Mouse (Mus musculus): Measurements from ENCODE around the gene Stk32c.

Stk32c gene

DNA sequence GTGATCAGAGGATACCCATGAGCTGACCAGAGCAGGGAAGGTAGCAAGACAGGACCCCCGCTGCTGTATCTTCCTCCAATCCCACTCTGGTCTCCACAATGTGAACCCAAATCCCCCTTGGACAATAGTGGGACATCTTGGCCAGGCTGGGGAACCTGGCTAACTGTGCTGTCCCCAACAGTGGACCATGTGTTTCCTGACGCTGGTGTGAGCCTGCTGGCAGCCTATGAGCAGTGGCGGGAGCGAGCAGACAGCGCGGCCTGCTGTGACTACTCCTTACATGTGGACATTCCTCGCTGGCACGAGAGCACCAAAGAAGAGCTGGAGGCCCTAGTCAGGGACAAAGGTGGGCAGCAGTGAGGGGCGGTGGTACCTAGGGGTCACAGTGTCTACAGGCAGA, 121.4 kb downstream of the Stk32c start:
- DNase-seq = no peak

DNA sequence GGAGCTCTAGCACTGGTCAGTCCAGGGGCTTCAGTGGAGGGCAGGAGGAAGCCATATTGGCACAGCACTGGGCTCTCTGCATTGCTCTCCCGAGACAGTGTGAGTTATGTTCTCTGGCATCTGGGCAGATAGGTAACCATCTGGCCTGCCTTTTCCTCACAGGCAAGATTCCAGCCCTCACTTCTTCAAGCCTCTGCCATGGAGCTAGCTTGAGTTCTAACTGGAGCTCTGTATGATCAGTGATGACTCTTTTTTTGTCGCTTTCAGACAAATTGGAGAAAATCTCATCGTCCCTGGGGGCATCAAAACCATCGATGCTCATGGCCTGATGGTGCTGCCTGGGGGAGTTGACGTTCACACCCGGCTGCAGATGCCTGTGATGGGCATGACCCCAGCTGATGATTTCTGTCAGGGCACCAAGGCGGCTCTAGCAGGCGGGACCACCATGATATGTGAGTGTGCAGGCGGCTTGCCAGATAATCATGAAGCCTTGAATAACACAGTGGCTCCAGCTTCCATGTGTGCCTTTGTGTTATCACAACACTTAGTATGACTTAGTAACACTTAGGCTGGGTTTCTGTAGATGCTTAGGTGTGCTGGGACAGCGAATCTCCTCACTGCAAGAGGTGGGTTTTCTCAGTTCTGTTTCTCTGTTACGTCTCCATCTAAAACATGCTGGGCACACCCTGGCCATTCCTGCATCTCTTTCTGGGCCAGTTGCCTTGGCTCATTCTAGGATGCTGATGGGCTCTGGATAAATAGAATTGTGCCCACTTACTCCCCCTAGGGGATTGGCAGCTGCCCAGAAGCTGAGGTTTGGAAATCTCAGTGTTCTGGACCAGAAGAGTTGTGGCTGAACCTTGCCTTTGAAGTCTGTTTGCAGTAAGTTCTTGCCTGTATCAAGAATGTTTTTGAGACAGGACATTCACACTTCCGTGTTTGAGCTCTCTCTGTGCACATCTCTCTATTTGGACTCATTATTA, 122.9 kb downstream of the Stk32c start:
- DNase-seq = no peak

DNA sequence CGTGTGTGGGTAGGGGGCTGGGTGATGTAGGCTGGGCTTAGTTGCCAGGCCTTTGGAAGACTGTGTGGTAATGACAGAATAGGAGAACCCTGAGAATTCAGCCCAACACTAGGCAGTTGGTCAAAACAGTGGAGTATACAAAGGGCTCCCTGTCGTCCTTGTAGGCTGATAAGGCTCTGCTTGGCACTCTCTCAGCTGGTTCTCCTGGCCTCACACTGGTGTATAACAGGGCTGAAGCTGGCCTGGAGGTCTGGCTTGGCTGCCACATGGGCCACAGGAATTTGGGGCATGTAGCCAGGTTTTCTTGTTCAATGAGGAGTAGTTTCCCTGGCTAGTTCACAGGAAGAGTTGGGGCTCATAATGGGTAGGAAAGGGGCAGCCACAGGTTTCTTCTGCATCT, 125.3 kb downstream of the Stk32c start:
- DNase-seq = no peak

DNA sequence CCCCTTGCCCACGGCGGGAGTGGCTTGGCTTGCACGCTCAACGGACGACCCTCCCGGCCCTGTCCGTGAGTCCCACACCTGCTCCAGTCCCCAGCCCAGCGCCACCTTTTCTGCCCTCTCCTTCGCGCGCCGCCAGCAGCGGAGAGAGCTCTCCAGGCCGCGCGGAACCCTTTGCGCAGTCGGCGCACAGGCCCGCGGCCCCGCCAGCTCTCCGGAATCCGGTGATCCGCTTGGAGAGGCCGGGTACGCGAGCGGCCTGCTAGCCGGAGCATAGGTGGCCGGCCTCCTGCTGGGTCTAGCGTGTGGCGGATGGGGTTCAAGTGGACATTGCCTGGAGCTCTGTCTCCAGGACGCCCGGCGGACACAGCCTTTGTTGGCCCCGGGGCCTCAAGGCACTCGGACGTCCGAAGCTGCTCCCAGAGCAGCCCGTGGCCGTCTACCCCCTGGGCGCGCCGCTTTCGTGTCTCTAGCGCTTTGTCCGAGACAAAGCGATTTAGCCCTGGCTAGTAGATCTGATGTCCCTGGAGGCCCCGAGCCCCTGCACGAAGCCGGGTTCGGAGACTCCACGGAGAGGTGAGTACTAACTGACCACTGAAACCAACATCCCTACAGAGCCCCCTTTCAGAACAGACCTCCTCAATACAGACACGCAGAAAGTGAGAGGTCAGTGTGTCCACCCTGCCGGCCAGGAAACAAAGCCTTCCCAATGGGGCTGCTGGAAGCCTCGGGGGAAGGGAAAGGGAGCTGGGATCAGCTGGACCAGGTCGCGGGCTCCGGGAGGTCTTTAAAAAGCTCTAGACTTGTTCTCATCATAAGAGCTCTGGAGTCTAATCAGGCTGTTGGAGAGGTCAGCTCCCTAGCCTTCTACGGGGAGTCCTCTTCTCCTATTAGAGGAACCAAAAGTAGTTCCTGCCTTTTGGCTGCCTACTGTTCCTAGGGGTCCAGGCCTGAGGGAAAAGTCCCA, 126.6 kb downstream of the Stk32c start:
- no peak for DNase-seq

DNA sequence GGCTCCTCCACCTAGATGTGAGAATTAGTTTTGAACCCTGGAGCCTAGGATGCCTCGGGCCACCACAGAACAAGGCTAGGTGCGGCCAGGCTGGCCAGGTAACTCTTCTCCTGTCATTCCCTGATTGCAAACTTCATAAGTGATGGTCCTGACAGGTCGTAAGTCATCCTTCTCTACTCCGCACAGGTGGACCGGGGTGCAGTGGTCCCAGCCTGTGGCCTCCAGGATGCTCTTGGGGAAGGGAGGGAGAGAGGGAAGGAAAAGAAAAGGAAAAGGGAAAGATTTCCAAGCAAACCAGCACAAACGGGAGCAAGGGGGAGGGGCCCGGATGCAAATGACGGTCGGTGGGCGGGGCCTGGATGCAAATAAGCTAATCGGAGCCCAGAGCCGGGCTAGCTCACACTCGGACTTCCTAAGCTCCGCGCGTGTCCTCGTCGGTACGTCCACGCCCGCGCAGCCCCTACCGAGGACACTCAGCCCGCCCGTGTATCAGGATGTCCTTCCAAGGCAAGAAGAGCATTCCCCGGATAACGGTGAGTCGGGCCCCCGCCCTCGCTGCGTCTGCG, 127.4 kb downstream of the Stk32c start, which contains the start of gene Dpysl4:
Gene Dpysl4, plus strand, starts transcription at position 373 of the 566 bp plus-strand sequence.
- peak; percentile 47 for DNase-seq

DNA sequence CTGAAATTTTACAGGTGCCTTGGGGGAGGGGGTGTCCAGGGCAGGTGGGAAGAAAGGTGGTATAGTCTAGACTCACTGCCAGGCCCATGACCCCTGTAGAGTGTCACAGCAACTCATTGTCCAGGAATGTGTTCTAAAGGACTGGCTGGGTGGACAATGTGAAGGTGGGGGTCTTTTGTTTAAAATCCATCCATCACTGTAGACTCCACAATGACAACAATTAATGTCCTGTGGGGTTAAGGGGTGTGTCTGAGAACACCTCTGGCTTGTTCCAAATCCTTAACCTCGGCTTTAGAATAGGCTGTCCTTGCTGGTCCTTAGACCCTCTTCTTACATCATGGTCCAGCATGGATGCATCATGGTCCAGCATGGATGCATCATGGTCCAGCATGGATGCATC, 128.8 kb downstream of the Stk32c start:
- DNase-seq = no peak

DNA sequence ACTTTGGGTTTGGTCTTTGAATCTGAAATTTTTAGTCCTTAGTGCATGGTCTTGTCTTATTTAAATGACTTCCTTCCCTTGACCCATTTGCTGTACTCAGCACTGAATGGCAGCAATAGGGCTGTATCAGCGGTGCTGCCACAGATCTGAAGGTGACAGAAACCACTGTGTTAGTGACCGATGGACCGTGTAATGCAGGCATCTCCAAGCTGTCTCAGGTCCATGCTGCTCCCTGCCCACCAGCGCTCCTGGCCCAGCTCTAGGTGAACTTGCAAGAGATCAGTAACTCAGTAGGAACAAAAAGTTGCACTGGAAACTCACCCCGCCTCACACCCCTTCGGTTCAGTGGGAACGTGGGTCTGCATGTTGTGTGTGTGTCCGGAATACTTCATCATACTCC, 130.8 kb downstream of the Stk32c start:
- DNase-seq = no peak

DNA sequence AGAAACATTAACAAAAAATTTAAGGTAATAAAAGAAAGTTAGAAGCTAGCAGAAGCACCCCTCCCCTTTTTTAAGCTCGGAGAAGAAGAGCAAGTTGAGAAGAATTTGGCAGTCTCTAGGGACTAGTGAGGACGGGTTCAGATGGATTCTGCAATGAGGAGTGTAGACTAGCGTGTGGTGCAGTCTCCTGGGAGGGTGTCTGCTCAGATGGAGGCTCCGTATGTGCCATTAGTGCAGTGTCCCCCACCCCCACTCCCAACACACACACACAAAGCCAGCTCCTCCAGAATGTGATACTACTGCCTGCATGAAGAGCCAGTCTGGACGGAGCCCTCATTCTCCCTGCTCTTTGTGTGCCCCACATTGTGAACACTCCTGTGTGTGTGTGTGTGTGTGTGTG, 131.9 kb downstream of the Stk32c start:
- DNase-seq = no peak

DNA sequence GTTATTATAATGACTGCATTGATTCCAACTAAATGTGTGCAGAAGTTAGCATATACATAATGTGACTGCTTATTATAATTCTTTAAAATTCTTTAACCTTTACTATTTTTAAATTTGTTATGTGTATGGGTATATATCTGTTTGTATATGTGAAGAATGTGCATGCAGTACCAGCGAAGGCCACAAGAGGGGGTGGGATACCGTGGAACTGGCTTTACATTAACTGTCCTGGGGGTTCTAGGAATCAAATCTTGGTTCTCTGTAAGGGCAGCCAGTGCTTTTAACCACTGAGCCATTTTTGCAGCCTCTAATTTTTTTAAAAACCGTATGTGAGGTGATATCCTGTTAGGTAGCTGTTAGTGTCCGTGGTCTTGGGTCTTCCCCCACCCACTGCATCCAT, 132.4 kb downstream of the Stk32c start:
- no peak for DNase-seq

DNA sequence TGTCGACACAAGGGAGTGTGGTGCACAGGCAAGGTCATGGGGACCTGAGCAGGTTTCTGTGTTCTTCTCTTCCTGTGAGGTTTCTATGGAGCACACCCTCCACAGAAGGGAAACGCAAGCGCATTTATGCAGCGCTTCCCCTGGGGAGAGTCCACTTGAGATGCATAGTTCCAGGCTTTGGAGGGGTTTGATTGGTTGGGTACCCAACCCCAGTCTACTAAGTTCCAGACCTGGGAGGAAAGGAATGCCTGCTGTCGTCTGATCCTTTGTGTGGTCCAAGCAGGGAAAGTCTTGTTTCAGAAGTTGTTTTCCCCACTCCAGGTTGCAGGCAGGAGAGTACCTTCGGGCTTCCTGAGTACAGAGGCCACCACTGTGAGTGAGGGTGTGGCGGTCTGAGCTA, 134.0 kb downstream of the Stk32c start:
- no peak for DNase-seq

DNA sequence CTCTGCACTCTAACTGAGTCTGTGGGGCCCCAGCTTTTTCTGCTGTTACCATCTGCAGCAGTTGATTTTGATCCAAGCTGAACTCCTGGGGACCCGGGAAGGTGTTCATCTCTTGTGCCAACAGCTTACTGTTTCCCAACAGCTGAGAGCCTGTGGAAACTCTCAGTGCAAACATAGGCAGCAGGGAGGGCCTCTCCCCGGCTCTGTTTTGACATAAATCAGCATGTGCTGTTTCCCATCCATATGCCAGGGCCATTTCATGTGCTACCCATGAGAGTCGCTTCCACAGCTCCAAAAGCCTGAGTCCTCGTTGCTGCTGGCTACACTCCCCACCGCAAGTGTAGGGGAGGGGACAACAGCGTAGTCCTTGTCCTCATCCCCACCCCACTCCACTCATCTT, 134.9 kb downstream of the Stk32c start:
- DNase-seq = no peak

DNA sequence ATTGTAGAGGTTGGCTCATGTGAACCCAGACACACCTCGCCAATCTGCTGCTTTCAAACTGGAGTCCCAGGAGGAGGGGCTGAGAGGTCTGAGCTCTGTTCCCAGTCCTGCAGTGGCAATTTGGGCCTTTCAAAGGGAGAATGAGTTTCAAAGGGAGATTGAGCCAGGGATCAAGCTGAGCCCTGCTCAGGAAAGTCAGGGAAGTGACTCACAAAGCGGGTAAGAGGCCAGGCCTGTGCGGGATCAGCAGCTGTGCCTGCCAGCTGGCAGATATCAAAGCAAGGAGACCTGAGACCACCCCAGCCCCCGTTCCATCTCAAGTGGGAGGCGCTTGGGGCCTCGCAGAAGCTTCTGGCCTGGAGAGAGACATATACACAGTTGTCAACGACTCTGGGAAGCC, 135.8 kb downstream of the Stk32c start:
- peak; percentile 8 for DNase-seq

DNA sequence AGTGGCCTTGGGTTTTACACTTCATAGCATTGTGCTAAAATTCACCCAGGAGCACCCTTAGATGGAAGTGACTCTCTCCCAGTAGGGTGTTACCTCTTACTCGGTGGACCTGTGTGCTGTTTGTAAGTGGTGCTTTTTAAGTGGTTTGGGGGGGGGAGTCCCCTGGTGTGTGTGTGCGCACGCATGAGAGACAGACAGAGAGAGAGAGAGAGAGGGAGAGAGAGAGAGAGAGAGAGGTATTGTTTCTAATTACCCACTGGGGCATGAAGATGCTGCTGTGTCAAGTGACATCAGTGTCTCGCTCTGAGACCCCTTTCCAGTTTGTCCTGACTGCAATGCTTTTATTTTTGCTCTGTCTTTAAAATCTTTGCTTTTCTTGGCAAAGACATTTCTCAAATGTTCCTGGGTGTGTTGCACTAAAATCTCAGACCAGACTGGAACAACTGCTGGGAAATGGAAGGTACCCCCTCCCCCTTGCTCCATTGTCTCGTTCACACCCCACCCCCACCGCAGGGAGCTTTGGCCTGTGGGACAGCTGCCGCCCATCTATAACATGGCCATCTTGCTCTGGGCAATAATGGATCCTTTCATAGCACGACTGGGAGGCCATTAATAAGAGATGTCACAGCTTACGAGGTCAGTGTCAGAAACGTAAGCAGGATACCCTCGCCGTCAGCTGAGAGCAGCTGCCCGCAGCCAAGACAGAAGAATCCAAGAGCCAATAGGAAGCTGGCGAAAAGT, 137.9 kb downstream of the Stk32c start:
- no peak for DNase-seq

DNA sequence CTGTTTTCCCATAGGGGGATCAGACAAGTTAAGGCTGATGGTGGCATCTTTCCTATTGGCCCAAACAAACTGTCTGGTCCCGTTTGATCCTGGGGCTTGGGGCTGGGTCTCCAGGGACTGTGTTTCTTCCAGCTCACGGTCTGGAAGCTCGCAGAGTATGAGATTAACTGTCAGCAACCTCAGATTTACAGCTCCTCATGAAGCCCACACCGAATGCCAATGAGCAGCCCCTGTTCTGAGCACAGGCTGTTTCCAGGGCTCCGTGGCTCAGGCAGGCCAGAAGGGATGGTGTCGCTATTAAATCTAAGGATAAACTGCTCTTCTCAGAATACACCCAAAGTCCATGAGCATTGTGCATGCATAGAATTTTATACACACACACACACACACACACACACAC, 138.9 kb downstream of the Stk32c start:
- DNase-seq = no peak

DNA sequence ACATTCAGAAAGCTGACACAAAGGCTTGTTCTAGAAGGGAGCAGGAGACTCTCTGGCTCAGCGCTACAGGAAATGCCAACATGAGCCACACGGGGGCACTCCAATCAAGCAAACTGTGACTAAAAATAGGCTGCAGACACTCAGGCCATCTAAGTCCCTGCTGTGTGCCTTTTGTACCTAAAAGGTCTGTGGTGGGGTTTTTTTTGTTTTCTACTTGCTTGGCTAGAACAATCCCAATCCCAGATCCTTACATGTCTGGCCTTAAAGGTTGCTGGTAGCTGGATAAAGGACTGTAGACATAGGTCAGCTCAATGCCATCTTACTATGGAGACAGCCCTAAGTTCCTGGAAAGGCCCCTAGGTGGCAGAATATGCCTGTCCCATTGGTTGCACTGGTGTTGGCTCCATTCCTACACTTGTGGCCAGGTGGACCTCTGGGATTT, 144.9 kb downstream of the Stk32c start:
- DNase-seq = peak; percentile 49

DNA sequence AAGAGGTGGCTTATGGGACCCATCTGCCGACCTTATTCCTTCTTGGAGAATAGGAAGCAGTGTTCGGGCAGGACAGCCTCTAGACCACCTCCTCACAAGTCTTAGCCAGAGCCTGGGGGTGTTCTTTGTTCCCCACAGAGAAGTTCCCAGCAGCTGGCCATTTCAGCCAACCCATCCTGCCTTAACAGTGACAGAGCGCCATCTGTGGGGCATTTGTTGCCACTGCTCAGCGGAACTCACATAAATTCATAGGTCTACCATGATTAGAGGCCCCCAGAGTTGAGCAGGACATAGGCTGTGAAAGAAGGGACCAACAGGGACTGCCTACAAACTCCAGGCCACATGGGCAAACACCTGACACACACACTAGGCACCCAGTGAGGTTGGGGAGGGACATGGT, 149.7 kb downstream of the Stk32c start:
- DNase-seq = no peak
